Mouse (Mus musculus) cerebellum, adult 8-10 months (tissue): Measurements from ENCODE around the gene Ccdc54.

ENCODE experiments used
- DNase-seq: peaks from one replicate; pipeline ENCODE4 v3.0.0; 2022

Gene Ccdc54

DNA sequence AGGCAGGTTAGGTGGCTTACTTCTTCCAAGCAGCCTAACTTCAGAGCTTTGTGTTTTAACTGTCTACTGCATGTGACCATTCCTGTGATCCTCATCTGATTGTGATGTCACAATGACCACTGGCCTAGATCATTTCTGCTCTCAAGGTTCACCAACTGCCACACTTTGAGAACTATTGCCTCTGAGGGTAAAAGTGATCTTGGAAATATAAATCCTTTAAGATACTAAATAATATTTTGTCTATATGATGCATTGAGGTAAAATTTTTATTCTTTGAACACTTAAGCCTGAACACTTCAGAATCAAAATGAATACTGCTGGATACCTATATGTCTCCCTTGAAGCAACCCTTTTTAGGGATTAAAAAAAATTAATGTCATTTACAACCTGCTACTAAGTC, at the start of gene Ccdc54:
Gene Ccdc54 (minus strand): TSS at position 101 of the 400 bp plus-strand sequence.
- DNase-seq: no peak

DNA sequence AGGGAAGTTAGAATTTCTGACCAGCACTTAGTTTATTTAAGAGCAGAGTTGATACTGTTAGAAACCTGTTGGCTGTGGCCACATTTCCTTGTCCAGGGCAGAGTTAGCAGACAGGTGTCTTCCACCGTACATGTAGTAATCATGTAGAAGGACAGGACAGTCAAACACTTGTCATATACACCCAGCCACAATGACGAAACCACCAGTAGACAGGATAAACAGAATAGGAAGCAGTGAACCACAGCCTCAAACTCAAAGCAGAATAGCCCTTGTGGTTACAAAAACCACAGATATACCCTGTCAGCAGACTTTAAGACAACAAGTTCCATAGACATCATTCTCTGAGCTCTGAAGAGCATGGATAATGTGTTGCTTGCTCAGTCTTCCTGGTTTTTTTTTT, 41.6 kb upstream of the Ccdc54 start:
- DNase-seq: no peak

DNA sequence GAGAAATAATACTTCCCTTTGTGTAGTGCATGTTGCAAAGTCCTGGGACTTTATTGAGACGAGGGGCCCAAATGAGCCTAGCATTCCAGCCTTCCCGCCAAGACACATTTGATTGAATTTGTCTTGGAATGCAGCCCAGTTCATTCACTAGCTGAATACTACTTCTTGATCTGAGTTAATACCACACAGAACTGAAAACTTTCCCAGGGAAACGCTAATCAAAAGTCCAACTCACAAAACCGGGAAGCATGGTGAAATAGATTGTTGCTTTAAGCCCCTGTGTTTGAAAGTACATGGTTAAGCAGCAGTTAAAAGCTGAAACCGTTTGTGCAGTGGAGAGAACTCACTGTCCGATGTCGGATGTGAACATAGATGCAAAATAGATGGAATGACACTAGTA, 24.6 kb upstream of the Ccdc54 start:
- no peak for DNase-seq

DNA sequence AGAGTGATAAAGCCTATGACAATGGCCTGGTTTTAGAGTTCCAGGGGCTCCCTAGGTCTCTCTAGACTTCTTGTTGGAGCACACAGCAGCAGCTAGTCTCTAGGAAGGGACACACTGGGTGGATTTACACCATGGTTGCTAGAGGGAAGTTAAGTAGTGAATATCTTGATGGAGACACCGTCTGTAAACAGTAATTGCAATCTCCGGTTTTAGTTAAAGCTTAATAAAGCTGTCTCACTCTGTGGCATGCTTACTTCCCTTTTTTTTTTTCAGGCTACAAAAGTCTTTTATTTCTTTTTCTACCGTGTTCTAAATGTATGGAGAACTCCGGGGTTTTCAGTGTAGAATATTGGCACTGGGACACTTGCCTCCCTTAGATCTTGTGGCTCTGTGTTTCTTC, 22.0 kb upstream of the Ccdc54 start:
- no peak for DNase-seq

DNA sequence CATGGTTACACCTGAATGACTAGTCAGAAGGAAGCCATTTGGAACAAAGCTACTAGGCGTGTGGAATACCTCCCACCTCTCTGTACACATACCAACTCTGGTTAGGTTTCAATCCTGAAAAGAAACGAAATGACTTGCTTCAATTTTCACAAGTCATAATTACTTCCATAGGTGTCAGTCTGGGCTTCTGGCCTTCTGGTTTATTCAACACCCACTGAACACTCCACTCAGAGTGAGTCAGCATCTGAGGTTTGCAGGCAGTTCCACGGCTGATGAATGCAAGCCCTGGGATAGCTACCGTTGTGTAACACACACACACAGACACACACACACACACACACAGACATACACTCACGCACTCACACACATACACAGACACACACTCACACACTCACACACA, 19.6 kb upstream of the Ccdc54 start:
- DNase-seq: no peak

DNA sequence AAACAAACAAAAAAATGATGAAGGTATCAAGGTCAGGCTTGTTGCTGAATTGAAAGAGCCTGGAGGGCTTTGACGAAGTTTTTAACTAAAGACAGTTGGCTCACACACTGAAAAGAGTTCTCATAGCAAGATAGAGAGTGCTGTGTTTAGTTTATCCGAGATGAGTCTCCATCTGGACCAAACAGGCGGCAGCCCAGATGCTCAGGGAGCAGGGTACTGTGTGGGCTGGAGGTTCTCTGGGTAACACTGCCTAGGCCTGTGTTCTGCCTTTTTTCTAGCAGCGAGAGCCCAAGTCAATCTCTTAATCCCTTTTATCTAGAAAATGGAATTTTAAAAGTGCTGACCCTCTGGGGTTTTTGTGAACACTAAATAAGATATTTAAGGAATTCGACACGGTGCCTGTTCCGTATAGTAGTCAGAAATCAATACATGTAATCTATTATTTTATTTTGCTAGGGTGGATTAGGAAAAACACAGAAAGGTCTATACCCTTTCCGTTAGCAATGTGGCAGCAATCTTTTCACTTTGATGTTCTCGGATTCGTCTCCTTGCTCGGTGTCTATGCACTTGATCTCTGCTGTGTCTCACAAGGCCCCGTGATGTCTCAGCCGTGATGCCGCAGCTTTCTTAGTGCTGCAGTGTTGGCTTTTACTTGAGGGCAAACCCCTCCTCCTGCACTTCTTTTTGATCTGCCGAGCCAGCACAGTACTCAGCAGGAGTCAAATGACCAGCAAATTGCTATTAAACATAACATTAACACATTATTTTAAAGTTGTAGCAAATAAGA, 17.0 kb upstream of the Ccdc54 start:
- DNase-seq: no peak

DNA sequence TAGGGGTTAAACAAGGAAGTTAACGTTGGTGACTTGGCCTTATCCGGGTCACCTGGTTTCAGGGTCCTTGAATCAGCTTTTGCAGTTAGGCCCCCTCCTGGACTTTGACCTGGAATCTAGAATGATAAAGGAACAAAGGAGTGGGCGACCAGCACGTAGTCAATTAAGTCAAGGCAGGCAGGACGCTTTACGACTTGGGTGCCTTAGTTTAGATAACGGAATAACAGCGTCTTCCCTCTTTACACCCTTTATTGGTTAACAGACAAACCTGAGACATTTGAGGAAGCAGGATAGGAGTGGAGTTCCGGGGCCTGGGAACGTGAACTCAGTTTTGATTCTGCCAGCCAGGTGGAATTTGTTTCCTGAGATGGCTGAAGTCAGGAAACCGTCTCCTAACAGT, 13.9 kb upstream of the Ccdc54 start:
- no peak for DNase-seq

DNA sequence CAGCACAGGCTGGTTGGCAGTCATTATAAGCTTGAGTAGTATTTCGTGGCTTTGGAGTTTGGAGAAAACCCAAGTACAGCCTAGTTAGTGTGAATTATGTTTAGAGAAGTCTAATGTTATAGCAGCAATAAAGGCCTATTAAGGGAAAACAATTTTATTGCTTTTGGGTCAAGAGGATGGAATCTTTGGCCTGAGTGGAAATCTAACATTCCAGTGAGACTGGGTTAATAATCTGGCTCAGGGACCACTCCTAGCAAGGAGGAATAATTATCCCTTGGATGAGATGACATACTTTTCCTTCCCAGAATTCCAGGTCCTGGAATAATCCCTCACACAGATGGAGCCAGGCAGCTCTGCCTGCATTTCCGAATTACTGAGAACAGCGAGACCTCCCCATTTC, 11.0 kb upstream of the Ccdc54 start:
- DNase-seq: no peak

DNA sequence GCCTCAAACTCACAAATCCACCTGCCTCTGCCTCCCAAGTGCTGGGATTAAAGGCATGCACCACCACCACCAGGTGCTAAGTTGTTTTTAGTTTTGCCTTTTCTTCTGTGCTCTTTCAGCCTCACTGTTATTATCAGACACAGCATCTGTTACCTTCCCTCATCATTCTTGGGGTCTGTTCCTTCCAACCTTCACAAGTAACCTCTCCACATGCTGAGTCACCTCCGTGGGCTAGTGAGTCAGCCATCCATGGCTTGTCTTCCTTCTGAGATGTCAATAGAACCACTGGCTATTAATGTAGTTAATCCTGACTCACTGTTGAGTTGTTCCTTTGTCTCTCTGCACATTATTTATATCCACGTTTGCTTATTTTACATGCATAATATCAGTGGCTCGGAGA, 9.7 kb upstream of the Ccdc54 start:
- DNase-seq: no peak

DNA sequence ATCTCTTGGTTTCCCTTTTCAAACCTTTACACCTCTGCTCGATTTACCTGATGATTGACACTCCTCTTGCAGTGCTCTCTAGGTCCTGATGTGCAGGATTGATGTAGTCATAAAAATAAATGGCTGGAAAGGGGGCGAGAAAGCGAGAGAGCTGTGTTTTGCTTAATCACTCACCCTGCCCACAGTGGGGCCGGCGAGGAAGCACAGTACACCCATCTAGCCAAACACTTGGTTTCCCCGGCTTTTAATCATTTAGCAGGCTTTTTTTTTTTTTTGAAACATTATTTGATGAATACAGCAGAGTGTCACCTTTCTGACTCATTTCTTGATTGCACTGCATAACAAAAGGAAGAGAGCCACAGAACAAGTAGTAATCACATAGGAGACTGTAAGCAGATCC, 5.7 kb upstream of the Ccdc54 start:
- no peak for DNase-seq

DNA sequence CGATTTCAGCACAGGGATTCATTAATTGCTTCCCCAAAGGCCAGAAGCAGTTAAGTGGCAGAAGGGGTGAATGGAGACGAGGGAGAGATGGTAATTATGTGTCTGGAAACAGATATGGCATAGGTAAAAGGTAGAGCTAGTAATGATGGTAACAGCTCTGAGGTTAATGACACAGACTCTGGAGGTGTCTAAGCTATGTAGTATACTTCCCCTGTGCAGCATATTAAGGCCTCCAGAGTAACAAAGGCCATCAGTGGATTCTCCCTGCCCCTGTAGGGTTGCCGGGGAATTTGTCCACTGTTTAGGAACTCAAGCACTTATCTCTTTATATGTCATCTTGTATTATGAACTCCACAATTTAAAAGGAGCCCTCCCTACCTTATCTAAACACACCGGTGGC, 5.2 kb upstream of the Ccdc54 start:
- no peak for DNase-seq

DNA sequence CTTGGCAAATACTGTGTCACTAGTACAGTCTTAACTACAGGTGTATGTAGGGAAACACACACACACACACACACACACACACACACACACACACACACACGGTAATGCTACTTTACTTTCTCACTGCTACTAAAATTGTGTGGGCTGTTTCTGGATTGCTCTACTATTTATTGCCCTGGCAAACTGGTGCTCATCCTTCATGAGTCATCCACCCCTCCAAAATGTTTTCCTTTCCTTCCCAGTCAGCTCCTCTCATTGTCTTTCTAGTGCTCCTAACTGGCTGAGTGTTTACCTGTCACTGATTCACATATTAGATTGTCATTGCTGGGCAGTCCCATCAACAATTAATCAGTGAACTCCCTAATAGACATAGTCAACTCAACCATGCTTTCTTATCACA, 3.9 kb upstream of the Ccdc54 start:
- no peak for DNase-seq

DNA sequence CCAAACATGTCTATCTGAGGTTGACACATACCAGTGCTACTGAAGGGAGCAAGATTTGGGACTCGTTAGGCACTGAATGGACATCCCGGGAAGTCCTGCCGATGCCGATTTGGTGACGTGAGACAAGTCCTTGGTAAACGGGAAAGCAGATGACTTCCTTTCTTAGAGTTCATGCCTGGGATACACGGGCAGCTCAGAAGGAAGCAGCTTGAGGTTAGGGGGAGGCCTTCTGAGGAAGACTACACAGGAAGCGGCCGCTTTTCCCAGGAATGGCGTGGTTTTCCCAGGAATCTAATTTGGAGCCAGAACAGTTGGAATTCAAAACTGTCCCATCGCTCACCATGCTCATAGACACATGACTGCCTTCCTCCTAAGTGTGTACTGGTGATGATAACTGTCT, 2.4 kb upstream of the Ccdc54 start:
- no peak for DNase-seq

DNA sequence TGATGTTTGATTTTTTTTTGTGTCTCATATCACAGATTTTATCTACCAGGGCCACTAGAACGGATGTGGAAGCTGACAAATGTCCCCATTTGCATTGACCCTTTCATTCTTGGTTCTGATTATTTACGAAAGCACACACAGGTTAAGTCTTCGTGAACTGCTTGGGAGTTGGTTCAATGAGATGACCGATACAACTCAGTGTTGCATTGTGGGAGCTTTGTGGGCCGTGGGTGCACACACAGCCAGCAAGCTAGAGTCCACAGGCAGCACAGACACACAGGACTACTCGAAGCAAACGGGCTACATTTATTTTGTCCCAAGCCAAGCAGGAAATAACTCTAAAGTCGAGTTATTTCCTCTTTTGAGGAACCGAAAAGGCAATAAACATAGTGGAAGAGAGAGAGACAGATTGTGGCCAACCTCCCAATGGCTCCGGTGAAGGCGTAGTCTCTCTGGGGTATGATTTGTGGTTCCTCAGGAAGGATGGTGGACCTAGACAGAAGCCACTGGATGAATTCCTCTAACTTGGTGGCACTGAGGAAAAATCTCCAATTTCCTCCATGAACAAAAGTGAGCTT, 1.3 kb downstream of the Ccdc54 start:
- DNase-seq: no peak

DNA sequence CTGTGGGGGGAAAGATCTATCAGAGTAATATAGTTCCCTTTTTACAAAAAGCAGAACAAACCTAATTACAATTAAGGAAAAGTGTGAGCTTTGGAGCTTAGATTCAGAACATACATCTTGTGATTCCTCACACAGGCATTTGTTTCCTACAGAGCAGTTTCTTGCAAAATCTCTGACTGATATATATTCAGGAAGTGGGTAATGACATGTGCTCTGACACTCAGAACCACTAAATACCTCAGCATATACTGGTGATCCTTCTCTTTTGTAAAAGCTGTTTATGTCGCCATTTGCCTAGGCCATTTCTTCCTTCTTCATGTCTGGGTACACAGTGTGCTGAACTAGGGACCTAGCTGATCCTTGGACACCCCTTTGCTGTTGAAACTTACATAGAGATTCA, 2.8 kb downstream of the Ccdc54 start:
- DNase-seq: no peak

DNA sequence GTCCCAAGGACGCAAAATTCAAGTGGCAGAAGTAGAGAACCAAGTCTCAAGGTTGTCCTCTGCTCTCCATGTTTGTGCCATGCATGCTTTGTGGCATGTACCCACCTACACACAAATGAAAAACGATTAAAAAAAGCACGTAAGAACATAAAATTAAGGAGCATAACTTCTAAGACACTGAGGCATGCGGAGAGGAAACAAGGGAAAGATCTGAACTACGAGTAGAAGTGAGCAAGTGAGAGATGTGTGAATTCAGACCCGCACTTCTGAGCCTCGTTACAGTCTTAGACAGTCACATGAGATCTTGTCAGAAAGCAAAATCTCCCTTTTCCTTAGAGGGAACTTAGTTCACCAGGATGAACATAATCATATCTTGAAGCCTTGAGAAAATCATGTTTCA, 3.8 kb downstream of the Ccdc54 start:
- DNase-seq: no peak

DNA sequence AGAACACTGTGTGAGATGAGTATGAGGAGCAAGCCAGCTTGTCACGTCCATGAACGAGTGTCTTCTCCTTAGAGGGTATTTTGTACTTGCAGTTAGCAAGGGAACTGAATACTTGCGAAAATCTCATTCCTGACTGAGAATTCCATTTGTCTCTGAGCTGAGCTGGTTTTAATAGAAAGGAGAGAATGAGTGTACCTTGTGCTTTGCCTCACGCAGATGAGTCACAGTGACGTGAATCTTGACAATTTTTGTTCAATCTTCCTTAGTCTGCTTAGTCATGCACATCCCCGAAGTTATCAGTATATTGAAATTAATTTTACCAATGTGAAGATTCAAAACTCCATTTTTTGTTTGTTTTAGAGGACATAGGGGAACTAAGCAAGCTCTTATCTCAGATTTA, 12.6 kb downstream of the Ccdc54 start:
- DNase-seq: no peak

DNA sequence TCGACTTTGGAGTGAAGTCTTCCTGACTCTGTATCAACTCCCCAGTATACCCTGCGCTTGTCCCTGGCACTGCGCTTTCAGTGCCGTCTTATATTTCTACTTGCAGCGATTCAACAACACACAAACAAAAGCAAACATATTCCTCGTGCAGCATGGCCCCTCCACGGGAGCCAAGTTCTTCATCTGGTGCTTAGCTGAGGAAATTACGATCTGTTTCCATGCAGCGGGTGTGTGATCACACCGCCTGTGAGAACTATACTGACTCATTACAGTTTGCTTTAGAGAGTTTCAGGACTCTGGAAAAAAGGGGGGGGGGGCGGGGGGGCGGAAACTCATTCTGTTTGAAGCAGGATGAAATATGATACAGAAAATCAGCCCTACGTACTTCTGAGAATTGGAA, 18.4 kb downstream of the Ccdc54 start:
- DNase-seq: no peak

DNA sequence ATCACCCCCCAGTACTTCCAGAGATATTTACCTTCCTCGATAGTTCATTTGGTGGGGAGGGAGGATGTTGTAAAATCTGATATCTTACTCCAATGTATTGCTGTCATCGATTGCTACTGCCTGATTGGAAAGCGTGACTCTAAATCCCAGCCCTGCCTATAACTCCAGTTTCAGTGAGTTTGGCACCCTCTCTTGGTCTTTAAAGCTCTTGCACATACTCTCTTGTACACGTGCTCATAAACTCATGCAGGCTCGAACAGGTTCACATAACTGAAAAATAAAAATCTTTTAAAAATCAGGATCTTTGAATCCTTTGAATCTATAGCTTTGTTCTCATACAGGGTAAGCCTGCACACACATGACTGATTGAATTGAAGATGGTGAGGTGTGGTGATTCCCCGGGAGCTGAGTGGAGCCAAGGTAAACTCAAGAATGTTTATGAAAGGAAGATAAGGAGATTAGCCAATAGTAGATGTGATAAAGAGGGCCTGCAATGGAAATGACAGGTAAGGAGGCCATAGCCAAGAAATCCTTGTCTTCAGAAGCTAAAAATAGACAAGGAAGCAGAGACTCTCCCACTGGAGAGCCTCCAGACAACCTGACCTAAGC, 31.7 kb downstream of the Ccdc54 start:
- DNase-seq: no peak

DNA sequence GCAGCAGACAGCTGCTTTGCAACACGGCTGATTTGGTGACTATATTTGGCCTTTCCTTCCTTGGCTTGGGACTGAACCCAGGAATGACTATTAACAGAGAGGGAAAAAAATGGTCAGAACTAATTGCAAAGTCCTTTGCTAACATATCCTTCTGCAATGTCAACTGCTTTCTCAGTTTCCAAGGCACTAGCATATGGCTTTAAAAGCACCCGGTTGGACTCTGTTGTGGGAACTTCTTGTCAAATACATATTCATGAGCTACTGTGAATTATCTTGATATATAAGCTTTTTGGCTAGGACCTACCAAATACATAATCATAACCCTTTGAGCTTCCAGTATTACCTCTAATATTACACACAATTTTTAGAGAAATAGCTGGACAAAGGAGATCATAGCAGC, 37.1 kb downstream of the Ccdc54 start:
- no peak for DNase-seq

DNA sequence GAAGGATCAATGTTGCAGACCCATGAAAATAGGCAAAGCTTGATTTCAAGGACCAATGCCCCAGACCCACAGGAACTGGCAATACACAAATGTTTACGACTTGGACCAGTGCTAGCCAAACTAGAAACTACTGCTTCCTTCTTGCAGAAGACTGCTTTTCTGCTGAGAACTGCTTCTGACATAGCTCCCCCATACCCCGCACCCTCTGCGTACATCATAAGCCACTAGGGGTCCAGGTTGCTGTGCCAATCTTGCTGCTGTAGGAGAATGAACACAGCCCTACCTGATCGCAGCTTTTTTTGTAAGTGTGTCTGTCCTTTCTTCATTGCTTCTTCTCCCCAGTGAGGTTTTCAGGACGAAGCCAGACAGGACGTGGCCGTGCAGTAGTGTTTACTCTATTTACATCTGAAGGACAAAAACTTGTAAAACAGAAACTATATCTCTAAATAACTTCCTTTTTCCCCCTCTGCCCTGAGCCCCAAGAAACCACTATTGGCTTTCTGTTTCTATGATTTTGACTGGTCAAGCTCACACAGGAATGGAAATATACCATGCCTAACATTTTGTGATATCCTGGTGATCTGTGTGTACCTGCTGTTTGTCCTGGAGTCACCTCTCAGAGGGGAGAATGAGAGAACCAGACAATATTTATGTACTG, 39.0 kb downstream of the Ccdc54 start:
- DNase-seq: no peak

DNA sequence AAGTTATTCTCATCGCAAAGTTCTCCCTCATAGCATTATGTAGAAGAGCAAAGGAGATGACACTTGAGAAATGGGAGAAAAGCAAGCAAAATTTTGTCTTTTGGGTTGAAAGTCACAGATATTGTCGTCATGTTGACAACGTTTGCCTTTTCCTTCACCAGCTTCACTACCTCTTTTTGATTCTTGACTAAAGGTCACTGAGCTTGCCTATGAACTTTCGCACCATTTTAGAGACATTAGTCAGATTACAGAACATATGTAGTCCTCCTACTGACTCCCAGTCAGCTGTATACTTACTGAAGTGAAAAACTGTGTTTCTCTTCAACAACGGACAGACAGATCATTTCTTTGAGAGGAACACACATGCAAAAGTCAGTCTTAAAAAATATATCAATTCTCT, 40.0 kb downstream of the Ccdc54 start:
- DNase-seq: no peak

DNA sequence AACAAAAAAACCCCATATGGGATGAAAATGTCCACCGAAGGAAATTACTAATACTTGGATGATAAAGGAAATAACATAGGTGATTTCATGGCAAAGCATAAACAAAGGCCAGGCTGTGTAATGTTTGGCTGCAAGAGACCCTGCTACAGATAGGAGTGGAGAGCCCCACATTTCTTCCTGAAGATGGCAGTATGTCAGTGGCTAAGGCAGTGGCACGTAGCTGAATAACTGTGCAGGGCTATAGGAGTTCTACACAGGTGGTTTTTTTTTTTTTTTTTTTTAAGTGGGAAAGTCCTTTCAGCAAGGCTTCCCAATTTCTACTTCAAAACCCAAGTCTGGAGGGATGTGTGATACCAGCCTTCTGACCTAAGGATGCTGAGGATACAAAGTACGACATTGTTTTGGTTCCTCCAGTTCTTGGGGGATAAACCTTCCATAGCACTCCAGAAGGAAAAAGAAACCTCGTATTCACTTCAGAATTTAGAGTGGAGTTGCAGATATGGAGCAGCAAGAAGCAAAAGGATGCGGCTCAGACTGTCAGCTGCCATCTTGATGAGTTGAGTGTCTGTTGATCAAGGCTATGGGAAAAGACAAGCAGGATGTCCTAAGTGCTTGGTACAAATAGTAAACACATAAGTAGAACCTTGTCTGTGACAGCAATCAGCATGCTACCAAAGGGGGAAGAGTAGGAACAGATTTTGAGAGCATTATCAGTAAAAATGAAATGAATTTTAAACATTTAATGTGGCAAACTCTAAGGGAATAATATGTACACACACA, 48.2 kb downstream of the Ccdc54 start:
- DNase-seq: no peak
